Mouse (Mus musculus): ENCODE measurements around the gene Dctn2.
A peak's percentile ranks its signal among the peaks of the same experiment; 100 is the strongest.

The Dctn2 gene

GRCm38 (mm10) chr10:127263631-127264030, 2.5 kb upstream of the Dctn2 start:
- no peak for DNase-seq (ENCODE audit: low spot score)

GRCm38 (mm10) chr10:127264336-127264735, 1.8 kb upstream of the Dctn2 start:
- DNase-seq (ENCODE audit: low spot score): no peak

GRCm38 (mm10) chr10:127264971-127265370, 1.2 kb upstream of the Dctn2 start:
- no peak for DNase-seq (ENCODE audit: low spot score)

GRCm38 (mm10) chr10:127265727-127266111, 449 bp upstream of the Dctn2 start:
- no peak for DNase-seq (ENCODE audit: low spot score)

- DNase-seq (ENCODE audit: low spot score): no peak
Measured at GRCm38 (mm10) chr10:127267318-127267717, 1.1 kb downstream of the Dctn2 start.

GRCm38 (mm10) chr10:127268401-127268800, 2.2 kb downstream of the Dctn2 start:
- no peak for DNase-seq (ENCODE audit: low spot score)

- no peak for DNase-seq (ENCODE audit: low spot score)
Measured at GRCm38 (mm10) chr10:127269036-127269435, 2.9 kb downstream of the Dctn2 start.

GRCm38 (mm10) chr10:127269884-127270283, 3.7 kb downstream of the Dctn2 start:
- DNase-seq (ENCODE audit: low spot score): no peak

GRCm38 (mm10) chr10:127272371-127272770, 6.2 kb downstream of the Dctn2 start:
- DNase-seq (ENCODE audit: low spot score): no peak

GRCm38 (mm10) chr10:127274261-127275022, 8.3 kb downstream of the Dctn2 start:
- DNase-seq (ENCODE audit: low spot score): no peak

GRCm38 (mm10) chr10:127279730-127280129, 13.6 kb downstream of the Dctn2 start:
- DNase-seq (ENCODE audit: low spot score): no peak

- no peak for DNase-seq (ENCODE audit: low spot score)
Measured at GRCm38 (mm10) chr10:127281316-127281715, 15.1 kb downstream of the Dctn2 start.

GRCm38 (mm10) chr10:127282620-127283215, 16.6 kb downstream of the Dctn2 start:
- DNase-seq (ENCODE audit: low spot score): no peak

GRCm38 (mm10) chr10:127284105-127284622, 18.0 kb downstream of the Dctn2 start:
- DNase-seq (ENCODE audit: low spot score): no peak

- no peak for DNase-seq (ENCODE audit: low spot score)
Measured at GRCm38 (mm10) chr10:127284724-127285500, 18.7 kb downstream of the Dctn2 start.

- no peak for DNase-seq (ENCODE audit: low spot score)
Measured at GRCm38 (mm10) chr10:127285644-127286043, 19.5 kb downstream of the Dctn2 start.

GRCm38 (mm10) chr10:127286194-127286593, 20.0 kb downstream of the Dctn2 start:
- DNase-seq (ENCODE audit: low spot score): no peak

- DNase-seq (ENCODE audit: low spot score): peak; percentile 31
Measured at GRCm38 (mm10) chr10:127286730-127287129, 20.6 kb downstream of the Dctn2 start.

GRCm38 (mm10) chr10:127287271-127287935, 21.2 kb downstream of the Dctn2 start:
- DNase-seq (ENCODE audit: low spot score): no peak

- DNase-seq (ENCODE audit: low spot score): no peak
Measured at GRCm38 (mm10) chr10:127287936-127288293, 21.7 kb downstream of the Dctn2 start.

- peak; percentile 71 for DNase-seq (ENCODE audit: low spot score)
Measured at GRCm38 (mm10) chr10:127288328-127288799, 22.2 kb downstream of the Dctn2 start.
